Mouse (Mus musculus) cerebellum, adult 9-11 months (tissue): ENCODE measurements around the gene Map3k13.
A peak's percentile ranks its signal among the peaks of the same experiment; 100 is the strongest.
"Not testable (repeated sequence)": the region's sequence is repeated elsewhere in the genome, so short reads cannot be mapped to it uniquely, and the experiment has no call there.

Source experiments
- DNase-seq: peaks from one replicate; pipeline ENCODE4 v3.0.0; 2022

Gene Map3k13

GRCm38 (mm10) chr16:21854589-21855284, 60.6 kb downstream of the Map3k13 start:
- DNase-seq: peak; percentile 63

GRCm38 (mm10) chr16:21856134-21856533, 62.0 kb downstream of the Map3k13 start:
- no peak for DNase-seq

- DNase-seq: no peak
Observed at GRCm38 (mm10) chr16:21857126-21857644, 63.0 kb downstream of the Map3k13 start.

GRCm38 (mm10) chr16:21858163-21858562, 64.0 kb downstream of the Map3k13 start:
- DNase-seq: no peak

- no peak for DNase-seq
Observed at GRCm38 (mm10) chr16:21858882-21859281, 64.7 kb downstream of the Map3k13 start.

- no peak for DNase-seq
Observed at GRCm38 (mm10) chr16:21862448-21862847, 68.3 kb downstream of the Map3k13 start.

- peak; percentile 50 for DNase-seq
Observed at GRCm38 (mm10) chr16:21865250-21865982, 71.3 kb downstream of the Map3k13 start.

GRCm38 (mm10) chr16:21865983-21866575, 71.9 kb downstream of the Map3k13 start:
- no peak for DNase-seq

GRCm38 (mm10) chr16:21867727-21868126, 73.6 kb downstream of the Map3k13 start:
- DNase-seq: no peak

GRCm38 (mm10) chr16:21868651-21869050, 74.5 kb downstream of the Map3k13 start:
- DNase-seq: peak; percentile 61

GRCm38 (mm10) chr16:21869879-21870278, 75.7 kb downstream of the Map3k13 start:
- DNase-seq: no peak

GRCm38 (mm10) chr16:21877735-21878134, 83.6 kb downstream of the Map3k13 start:
- DNase-seq: no peak

GRCm38 (mm10) chr16:21878834-21879233, 84.7 kb downstream of the Map3k13 start:
- no peak for DNase-seq

GRCm38 (mm10) chr16:21881181-21881580, 87.0 kb downstream of the Map3k13 start:
- DNase-seq: peak; percentile 84

- peak; percentile 41 for DNase-seq
Observed at GRCm38 (mm10) chr16:21881582-21882259, 87.6 kb downstream of the Map3k13 start.

GRCm38 (mm10) chr16:21887601-21888000, 93.5 kb downstream of the Map3k13 start:
- DNase-seq: no peak

GRCm38 (mm10) chr16:21893890-21894289, 99.7 kb downstream of the Map3k13 start:
- no peak for DNase-seq

- no peak for DNase-seq
Observed at GRCm38 (mm10) chr16:21901286-21901685, 107.1 kb downstream of the Map3k13 start.

GRCm38 (mm10) chr16:21904636-21905035, 110.5 kb downstream of the Map3k13 start:
- DNase-seq: no peak

GRCm38 (mm10) chr16:21905996-21906395, 111.8 kb downstream of the Map3k13 start:
- DNase-seq: no peak

GRCm38 (mm10) chr16:21906902-21907301, 112.8 kb downstream of the Map3k13 start:
- no peak for DNase-seq

- not testable (repeated sequence) for DNase-seq
Observed at GRCm38 (mm10) chr16:21908906-21909305, 114.8 kb downstream of the Map3k13 start.

GRCm38 (mm10) chr16:21913347-21913746, 119.2 kb downstream of the Map3k13 start:
- no peak for DNase-seq
